Mouse (Mus musculus) gastrocnemius, adult 2 months (tissue): ENCODE data around the gene Nelfa. TPM values are rescaled to one million over a fixed set of nuclear protein-coding genes. Genes with fewer than 3 reads are reported as not detected.
A peak's percentile ranks its signal among the peaks of the same experiment; 100 is the strongest.
"Not testable (repeated sequence)": the region's sequence is repeated elsewhere in the genome, so short reads cannot be mapped to it uniquely, and the experiment has no call there.

Source experiments
- DNase-seq: peaks from one replicate; pipeline ENCODE4 v3.0.0; 2022
- H3K27ac ChIP-seq: fragments of 200-600 bp; 2 replicates; pipeline ENCODE4 v1.8.1; 2022; ENCODE audit warnings: mild to moderate bottlenecking
- H3K4me3 ChIP-seq: fragments of 200-600 bp; 2 replicates; pipeline ENCODE4 v1.8.1; 2022; ENCODE audit warnings: mild to moderate bottlenecking, moderate library complexity
- CTCF ChIP-seq: fragments of 200-600 bp; IDR thresholded peaks from 2 replicates; pipeline ENCODE4 v1.8.1; 2022; ENCODE audit warnings: antibody characterized with exemption, mild to moderate bottlenecking, moderate library complexity
- intact Hi-C: fragments of 180-260 bp; cut with DNase I; formaldehyde crosslinking; loops from one replicate; pipeline ENCODE4 v1.15.1; 2025
- long read RNA-seq, 2 experiments: library from polyadenylated mRNA; stranded (forward); transcript quantifications; one replicate each; pipeline ENCODE4 v2.0.0; 2021
- total RNA-seq, 2 experiments: library from RNA; stranded (reverse); gene quantifications; 2 replicates each; pipeline ENCODE4 v1.2.3; 2021

Nelfa gene
- 1 to 10 TPM; 7.1 to 8.2 TPM for total RNA-seq
- long read RNA-seq, experiment 1, transcript Nelfa-201 (11 exons, 2,580 nt): major isoform, 11 of 12 reads
- long read RNA-seq, experiment 1, partial matches to known transcripts: 1 of 12 reads
- long read RNA-seq, experiment 1, other reads (novel, unspliced or antisense): 0 of 12 reads
- long read RNA-seq, experiment 2, transcript Nelfa-201 (11 exons, 2,580 nt): major isoform, 11 of 12 reads
- long read RNA-seq, experiment 2, partial matches to known transcripts: 1 of 12 reads
- long read RNA-seq, experiment 2, other reads (novel, unspliced or antisense): 0 of 12 reads

- H3K27ac ChIP-seq: peak within 1 kb of the TSS; percentile 98
- DNase-seq: peak; percentile 99
- H3K4me3 ChIP-seq: peak within 1 kb of the TSS; percentile 86
- peak; percentile 12; the same call in 1 of the 2 replicates for TF ChIP-seq CTCF
- intact Hi-C loops: loop anchor here (5.0 kb wide), 2 partner anchors 114 to 154 kb away; partner anchors contain the start of genes Letm1 and Nsd2
Observed at GRCm38 (mm10) chr5:33936120-33936707, at the start of gene Nelfa. TSS of gene Nelfa (minus strand) at chr5:33936413.

DNA sequence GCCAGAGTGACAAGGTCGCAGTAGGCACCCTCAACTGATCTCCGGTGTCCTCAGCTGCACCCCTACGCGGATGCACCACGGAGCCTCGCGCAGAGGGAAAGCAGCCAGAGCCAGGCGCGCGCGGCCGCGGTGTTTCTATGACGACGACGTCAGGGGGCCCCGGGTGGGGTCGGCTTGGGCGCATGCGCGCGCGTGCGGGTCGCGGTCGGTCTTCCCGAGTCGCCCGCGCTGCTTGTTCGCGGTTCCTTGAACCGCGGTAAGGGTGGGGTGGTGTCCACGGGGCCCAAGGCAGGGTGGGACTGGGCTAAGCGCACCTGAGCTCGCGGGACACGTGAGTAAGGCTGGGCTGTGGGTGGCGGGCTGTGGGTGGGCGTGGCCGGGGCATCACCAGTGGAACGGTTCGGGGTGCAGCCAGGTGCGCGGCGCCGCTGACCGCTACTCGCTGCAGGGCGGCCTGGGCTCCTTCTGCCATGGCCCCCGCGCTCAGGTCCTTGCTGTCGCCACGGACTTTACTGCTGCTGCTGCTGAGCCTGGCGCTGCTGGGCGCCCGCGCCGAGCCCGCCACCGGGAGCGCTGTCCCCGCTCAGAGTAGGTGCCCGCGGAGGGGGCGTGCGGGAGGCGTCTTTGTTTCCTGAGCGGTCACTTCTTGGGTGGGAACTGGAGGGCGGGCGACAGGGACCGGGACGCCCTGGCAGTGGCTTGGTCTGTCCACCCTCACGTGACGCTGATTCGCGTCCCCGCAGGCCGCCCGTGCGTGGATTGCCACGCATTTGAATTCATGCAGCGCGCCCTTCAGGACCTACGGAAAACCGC is 47.3 kb upstream of the Nelfa start, which contains the start of gene Gm1673:
TSS of gene Gm1673 (plus strand) at position 125 of the 813 bp plus-strand sequence.
- intact Hi-C loops: no loop called here
- TF ChIP-seq CTCF: peak; percentile 41; the same call in 1 of the 2 replicates
- peak; percentile 74 for DNase-seq
- peak within 1 kb of the TSS; percentile 24; the same call in 1 of the 2 replicates for H3K27ac ChIP-seq
- peak within 1 kb of the TSS; percentile 87 for H3K4me3 ChIP-seq

DNA sequence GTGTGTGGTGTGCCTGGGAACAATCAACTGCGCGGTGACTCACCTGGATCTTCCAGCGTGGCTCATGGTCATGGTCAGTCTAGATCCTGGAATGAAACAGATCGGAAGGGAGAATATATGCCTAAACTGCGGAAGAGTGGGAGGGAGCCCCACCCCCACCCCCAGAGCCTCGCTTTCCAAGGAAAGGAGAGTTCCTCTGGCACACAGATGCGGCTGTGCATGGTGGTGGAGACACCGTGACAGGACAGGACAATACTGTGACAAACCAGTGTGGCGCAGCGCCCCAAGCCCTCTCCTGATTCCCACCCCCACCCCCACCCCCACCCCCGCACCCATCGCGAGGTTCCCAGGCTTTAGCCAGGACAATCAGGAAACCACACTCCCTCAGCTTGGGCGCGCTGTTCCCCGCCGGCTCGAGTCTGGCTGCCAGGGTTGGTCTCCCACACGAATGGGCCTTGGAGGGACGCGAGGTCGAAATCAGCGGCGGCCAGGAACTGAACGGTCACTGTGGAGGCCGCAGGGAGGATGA is 46.6 kb upstream of the Nelfa start:
- Histone ChIP-seq H3K27ac (peak overlapping the region; percentile 24; the same call in 1 of the 2 replicates), H3K4me3 (peak overlapping the region; percentile 87)
- intact Hi-C loops: no loop called here
- DNase-seq: no peak
- no peak for TF ChIP-seq CTCF

DNA sequence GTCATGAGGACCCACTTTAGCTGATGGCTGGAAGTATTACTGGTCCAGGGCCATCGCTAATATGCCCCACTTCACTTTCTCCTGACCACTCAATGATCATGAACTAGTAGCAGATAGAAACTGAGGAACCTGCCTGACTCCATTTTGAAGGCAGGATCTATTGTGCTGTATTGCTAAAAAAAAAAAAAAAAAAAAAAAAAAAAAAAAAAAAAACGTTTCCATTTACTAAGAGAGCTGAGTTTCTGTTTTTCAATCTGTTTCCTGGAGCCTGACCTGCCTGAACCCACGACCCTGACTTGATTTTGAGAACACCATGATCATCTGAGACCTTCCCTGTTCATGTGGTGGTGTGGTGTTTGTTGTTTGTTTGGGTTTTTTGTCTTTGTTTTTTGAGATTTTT is 40.1 kb upstream of the Nelfa start:
- Histone ChIP-seq H3K4me3 (no peak overlapping the region), H3K27ac (no peak overlapping the region)
- intact Hi-C loops: no loop called here
- TF ChIP-seq CTCF: no peak
- no peak for DNase-seq

DNA sequence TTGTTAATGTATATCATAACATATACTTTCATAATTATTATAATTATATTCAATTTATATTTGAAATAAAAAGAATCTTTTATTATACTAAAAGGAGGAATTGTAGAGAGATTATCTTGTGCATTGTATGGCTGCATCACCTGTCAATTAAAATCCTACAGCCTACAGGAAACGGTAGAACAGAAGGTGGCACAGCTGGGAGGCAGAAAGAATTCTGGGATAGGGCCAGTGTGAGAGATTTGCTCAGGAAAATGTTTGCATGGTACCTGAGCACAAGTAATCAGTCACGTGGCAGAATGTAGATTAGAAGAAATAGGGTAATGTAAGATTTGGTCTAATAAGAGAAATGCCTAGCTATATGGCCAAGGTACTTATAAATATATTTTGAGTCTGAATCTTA is 38.5 kb upstream of the Nelfa start:
- Histone ChIP-seq H3K4me3 (no peak overlapping the region), H3K27ac (no peak overlapping the region)
- no peak for TF ChIP-seq CTCF
- DNase-seq: no peak
- intact Hi-C loops: no loop called here

DNA sequence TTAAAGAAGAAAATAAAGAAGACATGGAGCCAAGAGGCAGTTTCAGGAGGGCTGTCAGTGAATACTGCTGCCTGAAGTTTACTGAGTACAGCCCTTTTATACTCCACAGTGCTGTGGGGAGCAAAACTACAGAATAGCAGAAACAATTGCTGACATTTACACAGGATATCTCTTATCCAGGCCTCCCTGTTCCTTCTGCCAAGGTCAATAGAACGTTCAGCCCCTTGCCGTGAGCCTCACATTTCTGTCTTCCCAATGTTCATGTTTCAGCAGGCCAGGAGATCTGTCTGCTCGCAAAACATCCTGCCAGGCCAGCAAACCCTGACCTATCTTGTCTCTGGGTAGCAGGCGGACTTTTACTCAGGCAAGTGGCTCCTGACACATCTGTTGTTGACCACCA is 23.2 kb upstream of the Nelfa start:
- Histone ChIP-seq H3K27ac (no peak overlapping the region), H3K4me3 (no peak overlapping the region)
- intact Hi-C loops: loop anchor here (10.0 kb wide), 1 partner anchor 105 kb away; no protein-coding TSS in a partner anchor
- no peak for TF ChIP-seq CTCF
- no peak for DNase-seq

GRCm38 (mm10) chr5:33955868-33956267 is 19.7 kb upstream of the Nelfa start:
- intact Hi-C loops: loop anchor here (2.0 to 10.0 kb wide), 2 partner anchors 101 to 279 kb away; no protein-coding TSS in a partner anchor
- no peak overlapping the region for H3K4me3 ChIP-seq
- TF ChIP-seq CTCF: no peak
- H3K27ac ChIP-seq: no peak overlapping the region
- no peak for DNase-seq

GRCm38 (mm10) chr5:33954354-33954753 is 18.1 kb upstream of the Nelfa start:
- intact Hi-C loops: loop anchor here (2.0 to 10.0 kb wide), 2 partner anchors 100 to 278 kb away; no protein-coding TSS in a partner anchor
- DNase-seq: peak; percentile 81
- TF ChIP-seq CTCF: no peak; the same call in 1 of the 2 replicates
- H3K27ac ChIP-seq: no peak overlapping the region
- peak overlapping the region; percentile 68 for H3K4me3 ChIP-seq

GRCm38 (mm10) chr5:33953471-33954185 is 17.4 kb upstream of the Nelfa start:
- H3K27ac ChIP-seq: no peak overlapping the region
- intact Hi-C loops: loop anchor here (2.0 to 10.0 kb wide), 2 partner anchors 99 to 277 kb away; no protein-coding TSS in a partner anchor
- no peak for DNase-seq
- H3K4me3 ChIP-seq: peak overlapping the region; percentile 68
- TF ChIP-seq CTCF: no peak

- intact Hi-C loops: no loop called here
- no peak for DNase-seq
- TF ChIP-seq CTCF: no peak
- H3K27ac ChIP-seq: no peak overlapping the region
- H3K4me3 ChIP-seq: no peak overlapping the region
Observed at GRCm38 (mm10) chr5:33948314-33948713, 12.1 kb upstream of the Nelfa start.

- H3K4me3 ChIP-seq, intact Hi-C loops, DNase-seq, H3K27ac ChIP-seq: not testable (repeated sequence)
- TF ChIP-seq CTCF: peak; percentile 39
Observed at GRCm38 (mm10) chr5:33947035-33947434, 10.8 kb upstream of the Nelfa start.
